Mouse (Mus musculus) CH12.LX (cell line): Measurements from ENCODE around the gene Rex1bd. TPM values are rescaled to one million over a fixed set of nuclear protein-coding genes. Genes with fewer than 3 reads are reported as not detected.
"Not testable (repeated sequence)": the region's sequence is repeated elsewhere in the genome, so short reads cannot be mapped to it uniquely, and the experiment has no call there.

ENCODE experiments used
- DNase-seq: peaks from one replicate; pipeline ENCODE4 v3.0.0-alpha.2; 2013; ENCODE audit errors: extremely low read depth
- H3K27ac ChIP-seq: 2 replicates; pipeline ENCODE4 v1.5.1; 2012; ENCODE audit warnings: low read depth, mild to moderate bottlenecking, control low read depth, moderate library complexity; ENCODE audit not compliant: insufficient read depth
- H3K27me3 ChIP-seq: replicated peaks from 2 replicates; pipeline ENCODE3; 2012; ENCODE audit warnings: inconsistent platforms
- H3K36me3 ChIP-seq, 2 experiments: replicated peaks in 1 of 2; 2 replicates each; pipeline versions ENCODE3 to v1.6.1; 2012; ENCODE audit warnings: inconsistent platforms in 1 of 2, low read length in 1 of 2, mild to moderate bottlenecking in 1 of 2, mixed read lengths in 1 of 2, moderate library complexity in 1 of 2; ENCODE audit not compliant: control insufficient read depth in 1 of 2, insufficient read depth in 1 of 2
- H3K4me1 ChIP-seq, 2 experiments: 2 replicates each; pipeline ENCODE4 v1.6.1; 2012; ENCODE audit warnings: inconsistent platforms in 1 of 2, moderate library complexity in 1 of 2; ENCODE audit not compliant: insufficient read depth in 2 of 2, control insufficient read depth in 1 of 2
- H3K4me2 ChIP-seq: 2 replicates; pipeline ENCODE4 v1.6.1; 2012; ENCODE audit warnings: low read depth, mild to moderate bottlenecking, control low read depth; ENCODE audit not compliant: poor library complexity, insufficient read depth, severe bottlenecking
- H3K4me3 ChIP-seq, 3 experiments: fragments of 150-350 bp in 1 of 3; sonication (generic) in 1 of 3; replicated peaks in 1 of 3; 2 replicates each; pipeline versions ENCODE3 to v1.5.1; 2011 to 2012; ENCODE audit warnings: low read depth in 2 of 3, low read length in 2 of 3, mild to moderate bottlenecking in 2 of 3, moderate library complexity in 2 of 3, control low read depth in 1 of 3, improper control_type of control experiment in 1 of 3, inconsistent platforms in 1 of 3, mixed read lengths in 1 of 3; ENCODE audit not compliant: poor library complexity in 1 of 3
- H3K79me2 ChIP-seq: replicated peaks from 2 replicates; pipeline ENCODE4 v1.6.1; 2012; ENCODE audit warnings: mild to moderate bottlenecking, moderate library complexity; ENCODE audit not compliant: control insufficient read depth, poor library complexity, insufficient read depth, severe bottlenecking; ENCODE audit errors: extremely low read depth
- H3K9ac ChIP-seq: 2 replicates; pipeline ENCODE4 v1.6.1; 2012; ENCODE audit warnings: low read depth, mild to moderate bottlenecking, control low read depth, moderate library complexity; ENCODE audit not compliant: insufficient read depth
- H3K9me3 ChIP-seq: replicated peaks from 2 replicates; pipeline ENCODE3; 2012; ENCODE audit warnings: low read length, inconsistent platforms, mixed read lengths
- BHLHE40 ChIP-seq: IDR thresholded peaks from 2 replicates; pipeline ENCODE4 v1.6.1; 2011; ENCODE audit warnings: mild to moderate bottlenecking, low read depth, low read length, improper control_type of control experiment
- ELF1 ChIP-seq: IDR thresholded peaks from 2 replicates; pipeline ENCODE4 v1.6.1; 2014; ENCODE audit warnings: low read depth, mild to moderate bottlenecking, inconsistent platforms, low read length, improper control_type of control experiment
- HCFC1 ChIP-seq: IDR thresholded peaks from 2 replicates; pipeline ENCODE4 v1.6.1; 2012; ENCODE audit warnings: low read depth, mild to moderate bottlenecking, inconsistent platforms, low read length, improper control_type of control experiment
- IRF4 ChIP-seq: IDR thresholded peaks from 2 replicates; pipeline ENCODE4 v1.6.1; 2014; ENCODE audit warnings: low read depth, mild to moderate bottlenecking, inconsistent platforms, low read length, improper control_type of control experiment
- KAT2A ChIP-seq: IDR thresholded peaks from 2 replicates; pipeline ENCODE4 v1.6.1; 2012; ENCODE audit warnings: low read length, improper control_type of control experiment, inconsistent platforms; ENCODE audit not compliant: insufficient replicate concordance
- MAFK ChIP-seq: IDR thresholded peaks from 2 replicates; pipeline ENCODE4 v1.6.1; 2011; ENCODE audit warnings: low read length, improper control_type of control experiment; ENCODE audit not compliant: insufficient replicate concordance
- MAX ChIP-seq: IDR thresholded peaks from 2 replicates; pipeline ENCODE4 v1.6.1; 2011; ENCODE audit warnings: low read length, improper control_type of control experiment
- MXI1 ChIP-seq: IDR thresholded peaks from 2 replicates; pipeline ENCODE4 v1.6.1; 2011; ENCODE audit warnings: mild to moderate bottlenecking, low read depth, low read length, improper control_type of control experiment
- POLR2A ChIP-seq: IDR thresholded peaks from 2 replicates; pipeline ENCODE4 v1.6.1; 2011; ENCODE audit warnings: low read depth, mild to moderate bottlenecking, improper control_type of control experiment, low read length
- POLR2AphosphoS2 ChIP-seq: IDR thresholded peaks from 2 replicates; pipeline ENCODE4 v1.6.1; 2011; ENCODE audit warnings: low read depth, low read length, improper control_type of control experiment
- RAD21 ChIP-seq: IDR thresholded peaks from 2 replicates; pipeline ENCODE4 v1.6.1; 2011; ENCODE audit warnings: low read depth, mild to moderate bottlenecking, low read length, improper control_type of control experiment, moderate library complexity
- SIN3A ChIP-seq: IDR thresholded peaks from 2 replicates; pipeline ENCODE4 v1.6.1; 2012; ENCODE audit warnings: low read length, improper control_type of control experiment, inconsistent platforms
- UBTF ChIP-seq: IDR thresholded peaks from 2 replicates; pipeline ENCODE4 v1.6.1; 2012; ENCODE audit warnings: low read depth, mild to moderate bottlenecking, inconsistent platforms, low read length, improper control_type of control experiment, moderate library complexity
- USF1 ChIP-seq: IDR thresholded peaks from 2 replicates; pipeline ENCODE4 v1.6.1; 2014; ENCODE audit warnings: low read depth, mild to moderate bottlenecking, inconsistent platforms, low read length, improper control_type of control experiment
- USF2 ChIP-seq: conservative IDR thresholded peaks from 2 replicates; pipeline ENCODE4 v1.6.1; 2011; ENCODE audit warnings: low read depth, low read length, improper control_type of control experiment
- dilution Hi-C: fragments of 300-500 bp; cut with MboI; formaldehyde crosslinking; loops from 2 replicates; pipeline ENCODE4 v1.14.3; 2020; ENCODE audit warnings: low sequenced_read_pairs; ENCODE audit not compliant: extremely low pct_unique_long_range_greater_than_20kb, extremely low pct_ligation_motif_present
- in situ Hi-C: fragments of 300-500 bp; cut with MboI; formaldehyde crosslinking; loops from 3 replicates; pipeline ENCODE4 v1.14.3; 2019; ENCODE audit warnings: low sequenced_read_pairs, low pct_ligation_motif_present, low pct_unique_long_range_greater_than_20kb, mixed read lengths
- polyA plus RNA-seq: library from polyadenylated mRNA; unstranded; fragments of >175 nt; gene quantifications from 2 replicates; pipeline ENCODE4 v1.2.1, GENCODE M21; 2012; ENCODE audit warnings: low read depth; ENCODE audit not compliant: insufficient read length
- total RNA-seq, 2 experiments: library from RNA; depleted of rRNA; stranded (reverse); fragments of 300-350 nt in 1 of 2; fragments of >200 nt in 1 of 2; gene quantifications; 2 replicates each; pipeline ENCODE4 v1.2.3; 2012 to 2014

Rex1bd gene
- total and polyA plus RNA-seq, 3 experiments = 38.4 to 90.0 (median 47.8) TPM

GRCm38 (mm10) chr8:70511770-70512169 is 5.2 kb upstream of the Rex1bd start:
- Histone ChIP-seq H3K27me3 (no peaks in the 10 kb centered on the region), H3K4me3 (peak overlapping the region; percentile 36 to 98 (median 87)), H3K4me1 (peaks cover 24 to 49% of the 10 kb centered on the region in 2 experiments), H3K9me3 (no peaks in the 10 kb centered on the region), H3K27ac (peak overlapping the region; percentile 27; the same call in 1 of the 2 replicates), H3K9ac (peak overlapping the region; percentile 94), H3K79me2 (peaks cover 46% of the 10 kb centered on the region), H3K4me2 (peak overlapping the region; percentile 57), H3K36me3 (peaks cover 52 to 66% of the 10 kb centered on the region in 2 experiments)
- DNase-seq = no peak
- in situ Hi-C loops (no loop called here), dilution Hi-C loops (no loop called here)
- TF ChIP-seq RAD21 (no peak), POLR2A (no peak; the same call in none of the 2 replicates), KAT2A (no peak), USF1 (no peak), HCFC1 (no peak), ELF1 (no peak), POLR2AphosphoS2 (no peak; the same call in 1 of the 2 replicates), SIN3A (no peak), MAX (no peak), MAFK (no peak), MXI1 (no peak), USF2 (no peak), IRF4 (no peak), UBTF (no peak)

- H3K36me3 ChIP-seq = peaks cover 47 to 61% of the 10 kb centered on the region in 2 experiments
- peaks cover 24 to 49% of the 10 kb centered on the region in 2 experiments for H3K4me1 ChIP-seq
- DNase-seq, H3K27me3 ChIP-seq, dilution Hi-C loops, H3K9me3 ChIP-seq, in situ Hi-C loops: not testable (repeated sequence)
- peak overlapping the region; percentile 94 for H3K9ac ChIP-seq
- TF ChIP-seq BHLHE40 (peak; percentile 72), SIN3A (0 out of 2 replicates have a peak, but pooled peaks have one; percentile 32), POLR2A (peak; percentile 23; the same call in 1 of the 2 replicates)
- H3K4me3 ChIP-seq = peak overlapping the region; percentile 83 to 98 (median 87)
- 0 out of 2 replicates have a peak overlapping the region, but pooled peaks have one; percentile 88 for H3K27ac ChIP-seq
- H3K4me2 ChIP-seq = peak overlapping the region; percentile 57
- H3K79me2 ChIP-seq = peaks cover 46% of the 10 kb centered on the region
These were observed 4.6 kb upstream of the Rex1bd start for GRCm38 (mm10) chr8:70511174-70511573.
